Mouse (Mus musculus) ES-E14 (cell line): Measurements from ENCODE around the gene Ghr. TPM values are rescaled to one million over a fixed set of nuclear protein-coding genes. Genes with fewer than 3 reads are reported as not detected.

Experiments
- DNase-seq: peaks from one replicate; pipeline ENCODE4 v3.0.0-alpha.2; 2013; ENCODE audit warnings: low read depth, low spot score
- H3K27ac ChIP-seq: 2 replicates; pipeline ENCODE4 v1.5.1; 2012; ENCODE audit warnings: low read depth, mild to moderate bottlenecking, low read length, moderate library complexity, mixed read lengths; ENCODE audit not compliant: poor library complexity, insufficient read depth, severe bottlenecking
- H3K36me3 ChIP-seq: 2 replicates; pipeline ENCODE4 v1.6.1; 2012; ENCODE audit warnings: mild to moderate bottlenecking, low read length, moderate library complexity, mixed read lengths; ENCODE audit not compliant: control insufficient read depth, poor library complexity, insufficient read depth, severe bottlenecking
- H3K4me1 ChIP-seq, 2 experiments: fragments of 150-350 bp in 1 of 2; sonication (generic) in 1 of 2; 2 replicates each; pipeline ENCODE4 v1.6.1; 2012; ENCODE audit warnings: low read length in 2 of 2, mild to moderate bottlenecking in 1 of 2, mixed read lengths in 1 of 2; ENCODE audit not compliant: control insufficient read depth in 2 of 2, insufficient read depth in 2 of 2, poor library complexity in 1 of 2
- H3K4me3 ChIP-seq, 2 experiments: fragments of 150-350 bp in 1 of 2; sonication (generic) in 1 of 2; 2 replicates each; pipeline ENCODE4 v1.5.1; 2012; ENCODE audit warnings: low read length in 2 of 2, low read depth in 1 of 2, mild to moderate bottlenecking in 1 of 2, mixed read lengths in 1 of 2; ENCODE audit not compliant: insufficient read depth in 1 of 2, poor library complexity in 1 of 2, severe bottlenecking in 1 of 2
- H3K9ac ChIP-seq: 2 replicates; pipeline ENCODE4 v1.6.1; 2012; ENCODE audit warnings: low read depth, mild to moderate bottlenecking, low read length, mixed read lengths; ENCODE audit not compliant: poor library complexity, insufficient read depth, severe bottlenecking
- H3K9me3 ChIP-seq: fragments of 150-350 bp; sonication (generic); 2 replicates; pipeline ENCODE4 v1.6.1; 2012; ENCODE audit warnings: low read depth, mild to moderate bottlenecking, low read length; ENCODE audit not compliant: control insufficient read depth, insufficient read depth
- CHD2 ChIP-seq: IDR thresholded peaks from 2 replicates; pipeline ENCODE4 v1.6.1; 2014; ENCODE audit warnings: mild to moderate bottlenecking, low read depth, low read length, inconsistent platforms
- HCFC1 ChIP-seq: IDR thresholded peaks from 2 replicates; pipeline ENCODE4 v1.6.1; 2012; ENCODE audit warnings: low read length, inconsistent platforms, borderline replicate concordance; ENCODE audit not compliant: insufficient read depth
- MAFK ChIP-seq: IDR thresholded peaks from 2 replicates; pipeline ENCODE4 v1.6.1; 2014; ENCODE audit warnings: mild to moderate bottlenecking, low read depth, low read length, inconsistent platforms; ENCODE audit not compliant: insufficient read depth
- ZC3H11A ChIP-seq: IDR thresholded peaks from 2 replicates; pipeline ENCODE4 v1.6.1; 2012; ENCODE audit warnings: low read depth, mild to moderate bottlenecking, inconsistent platforms, low read length, borderline replicate concordance
- ZNF384 ChIP-seq: IDR thresholded peaks from 2 replicates; pipeline ENCODE4 v1.6.1; 2012; ENCODE audit warnings: low read depth, low read length, inconsistent platforms
- in situ Hi-C, 2 experiments: fragments of 600-800 bp; cut with MboI; formaldehyde crosslinking; loops; one replicate each; pipeline ENCODE4 v1.15.1; 2025; ENCODE audit warnings: low sequenced_read_pairs in 2 of 2, inconsistent platforms in 1 of 2; ENCODE audit not compliant: unreplicated experiment in 2 of 2
- total RNA-seq: library from RNA; depleted of rRNA; stranded (reverse); fragments of 300-350 nt; gene quantifications from 2 replicates; pipeline ENCODE4 v1.2.3, GENCODE M21; 2012

Gene Ghr
- total RNA-seq, 1 experiment, result 7.5 TPM

DNA sequence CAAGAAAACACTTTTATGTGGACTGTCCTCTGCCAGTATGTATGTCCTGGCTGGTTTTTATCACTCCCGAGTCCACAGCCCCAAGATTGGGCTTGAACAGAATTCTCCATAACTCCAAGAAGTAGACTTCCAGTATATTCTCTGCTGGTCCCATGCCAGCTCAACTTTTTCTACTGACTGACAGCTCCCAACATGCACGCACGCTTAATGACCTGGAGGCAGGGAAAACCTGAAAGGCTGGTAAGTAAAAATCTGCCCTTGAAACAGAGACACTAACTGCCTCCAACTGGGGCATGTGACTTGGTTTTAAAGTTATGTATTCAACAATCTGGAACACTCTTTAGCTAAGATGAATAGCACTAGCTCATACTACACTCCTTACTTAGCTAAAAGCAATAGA is 81.6 kb downstream of the Ghr start:
- Histone ChIP-seq H3K27ac (no peak overlapping the region), H3K9me3 (no peaks in the 10 kb centered on the region), H3K4me3 (no peak overlapping the region), H3K9ac (no peak overlapping the region), H3K4me1 (no peaks in the 10 kb centered on the region), H3K36me3 (no peaks in the 10 kb centered on the region)
- in situ Hi-C loops, result no loop called here
- TF ChIP-seq HCFC1, result no peak
- no peak for TF ChIP-seq CHD2
- no peak for TF ChIP-seq MAFK
- no peak for TF ChIP-seq ZC3H11A
- TF ChIP-seq ZNF384, result no peak
- no peak for DNase-seq

GRCm38 (mm10) chr15:3499020-3499419 is 84.3 kb downstream of the Ghr start:
- H3K4me3 ChIP-seq, result no peak overlapping the region
- no peak for DNase-seq
- in situ Hi-C loops, result no loop called here
- H3K36me3 ChIP-seq, result no peaks in the 10 kb centered on the region
- no peak overlapping the region for H3K27ac ChIP-seq
- TF ChIP-seq ZNF384, result no peak
- no peak for TF ChIP-seq HCFC1
- TF ChIP-seq CHD2, result no peak
- TF ChIP-seq MAFK, result no peak
- TF ChIP-seq ZC3H11A, result no peak
- H3K9ac ChIP-seq, result no peak overlapping the region
- H3K9me3 ChIP-seq, result no peaks in the 10 kb centered on the region
- no peaks in the 10 kb centered on the region for H3K4me1 ChIP-seq

GRCm38 (mm10) chr15:3497946-3498580 is 85.2 kb downstream of the Ghr start:
- in situ Hi-C loops, result no loop called here
- Histone ChIP-seq H3K36me3 (no peaks in the 10 kb centered on the region), H3K4me1 (no peaks in the 10 kb centered on the region), H3K9ac (no peak overlapping the region), H3K27ac (no peak overlapping the region), H3K9me3 (no peaks in the 10 kb centered on the region), H3K4me3 (no peak overlapping the region)
- no peak for DNase-seq
- no peak for TF ChIP-seq HCFC1
- TF ChIP-seq CHD2, result no peak
- no peak for TF ChIP-seq ZNF384

DNA sequence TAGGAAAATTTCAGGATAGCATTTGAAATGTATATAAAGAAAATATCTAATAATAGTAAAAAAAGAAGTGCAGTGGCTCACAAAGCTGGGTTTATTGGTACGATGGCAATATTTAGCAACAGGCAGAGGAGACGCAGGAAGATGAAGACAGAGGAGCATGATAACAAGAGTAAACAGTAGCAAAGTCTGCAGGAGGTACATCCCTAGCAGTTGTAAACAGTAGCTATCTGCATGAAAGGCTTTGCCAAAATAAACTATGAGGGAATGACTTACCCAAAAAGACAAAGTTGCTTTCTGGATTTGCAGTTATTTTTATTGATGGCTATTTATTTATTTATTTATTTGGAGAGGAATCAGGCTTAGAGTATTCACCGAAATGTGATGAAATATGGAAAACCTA is 92.4 kb downstream of the Ghr start:
- TF ChIP-seq CHD2, result no peak
- TF ChIP-seq ZNF384, result no peak
- TF ChIP-seq ZC3H11A, result no peak
- TF ChIP-seq HCFC1, result no peak
- TF ChIP-seq MAFK, result no peak
- in situ Hi-C loops, result no loop called here

GRCm38 (mm10) chr15:3490011-3490410 is 93.3 kb downstream of the Ghr start:
- no peak overlapping the region for H3K4me3 ChIP-seq

More for the DNA sequence above, 92.4 kb downstream of the Ghr start:
- no peaks in the 10 kb centered on the region for H3K9me3 ChIP-seq
- H3K4me1 ChIP-seq, result no peaks in the 10 kb centered on the region
- no peak overlapping the region for H3K27ac ChIP-seq
- no peak overlapping the region for H3K9ac ChIP-seq
- no peaks in the 10 kb centered on the region for H3K36me3 ChIP-seq
- H3K4me3 ChIP-seq, result no peak overlapping the region
- no peak for DNase-seq

More at GRCm38 (mm10) chr15:3490011-3490410, 93.3 kb downstream of the Ghr start:
- no peak for DNase-seq
- H3K9me3 ChIP-seq, result no peaks in the 10 kb centered on the region
- no peaks in the 10 kb centered on the region for H3K4me1 ChIP-seq
- TF ChIP-seq MAFK (no peak), CHD2 (no peak), ZC3H11A (no peak), ZNF384 (no peak), HCFC1 (no peak)
- no peak overlapping the region for H3K9ac ChIP-seq
- no peak overlapping the region for H3K27ac ChIP-seq
- in situ Hi-C loops, result no loop called here
- no peaks in the 10 kb centered on the region for H3K36me3 ChIP-seq
